Mouse (Mus musculus): ENCODE results near the gene Bcorl1. TPM values are rescaled to one million over a fixed set of nuclear protein-coding genes. Genes with fewer than 3 reads are reported as not detected.
A peak's percentile ranks its signal among the peaks of the same experiment; 100 is the strongest.

Bcorl1 gene
- polyA plus RNA-seq, 1 experiment from 2014 or later, result 2.8 TPM

- H3K36me3 ChIP-seq, result peaks cover 49% of the 10 kb centered on the region
Measured at GRCm38 (mm10) chrX:48405141-48405540, 64.0 kb downstream of the Bcorl1 start.

GRCm38 (mm10) chrX:48409611-48410387, 68.6 kb downstream of the Bcorl1 start:
- Histone ChIP-seq H3K27me3 (no peaks in the 10 kb centered on the region), H3K36me3 (peaks cover 15% of the 10 kb centered on the region), H3K27ac (no peak overlapping the region), H3K4me1 (replicated peaks) (peaks cover 16% of the 10 kb centered on the region), H3K4me3 (replicated peaks) (peak overlapping the region; percentile 59), H3K9me3 (replicated peaks) (no peaks in the 10 kb centered on the region), H3K9ac (peak overlapping the region; percentile 60), H3K4me2 (peak overlapping the region; percentile 70)
- ATAC-seq (ENCODE audit: low read depth) (peak; percentile 88), DNase-seq (peak; percentile 78)
- WGBS (ENCODE audit: insufficient replicate concordance), result 10% methylated on average over 36 of the region's 36 CpGs

More at GRCm38 (mm10) chrX:48405141-48405540, 64.0 kb downstream of the Bcorl1 start:
- DNase-seq (no peak), ATAC-seq (ENCODE audit: low read depth) (no peak)
- 37% methylated on average over 3 of the region's 3 CpGs for WGBS (ENCODE audit: insufficient replicate concordance)
- Histone ChIP-seq H3K4me3 (replicated peaks) (no peak overlapping the region), H3K4me2 (no peak overlapping the region), H3K4me1 (replicated peaks) (peaks cover 12% of the 10 kb centered on the region), H3K9ac (no peak overlapping the region), H3K9me3 (replicated peaks) (no peaks in the 10 kb centered on the region), H3K27me3 (no peaks in the 10 kb centered on the region), H3K27ac (no peak overlapping the region)

- Histone ChIP-seq H3K9me3 (replicated peaks) (no peaks in the 10 kb centered on the region), H3K4me2 (peak overlapping the region; percentile 70), H3K9ac (no peak overlapping the region), H3K4me1 (replicated peaks) (peaks cover 16% of the 10 kb centered on the region), H3K27me3 (no peaks in the 10 kb centered on the region), H3K4me3 (replicated peaks) (peak overlapping the region; percentile 59), H3K27ac (no peak overlapping the region), H3K36me3 (peaks cover 12% of the 10 kb centered on the region)
- WGBS (ENCODE audit: insufficient replicate concordance), result 19% methylated on average over 7 of the region's 7 CpGs
- ATAC-seq (ENCODE audit: low read depth) (peak; percentile 41; the same call in 1 of the 2 replicates), DNase-seq (no peak)
Measured at GRCm38 (mm10) chrX:48410388-48410776, 69.2 kb downstream of the Bcorl1 start.

GRCm38 (mm10) chrX:48412629-48413028, 71.5 kb downstream of the Bcorl1 start:
- Histone ChIP-seq H3K4me1 (replicated peaks) (peaks cover 16% of the 10 kb centered on the region), H3K4me2 (no peak overlapping the region), H3K36me3 (peaks cover 5% of the 10 kb centered on the region), H3K9me3 (replicated peaks) (no peaks in the 10 kb centered on the region), H3K4me3 (replicated peaks) (no peak overlapping the region), H3K27me3 (no peaks in the 10 kb centered on the region), H3K9ac (no peak overlapping the region), H3K27ac (no peak overlapping the region)
- WGBS (ENCODE audit: insufficient replicate concordance), result 65% methylated on average over 6 of the region's 6 CpGs
- no peak for ATAC-seq (ENCODE audit: low read depth)
- DNase-seq, result no peak

- no peak overlapping the region for H3K9ac ChIP-seq
- WGBS (ENCODE audit: insufficient replicate concordance), result 71% methylated on average over 5 of the region's 5 CpGs
- H3K36me3 ChIP-seq, result peaks cover 5% of the 10 kb centered on the region
- no peak overlapping the region for H3K4me2 ChIP-seq
- H3K4me1 ChIP-seq (replicated peaks), result peaks cover 10% of the 10 kb centered on the region
- no peaks in the 10 kb centered on the region for H3K9me3 ChIP-seq (replicated peaks)
- no peak overlapping the region for H3K27ac ChIP-seq
- H3K27me3 ChIP-seq, result no peaks in the 10 kb centered on the region
- DNase-seq (no peak), ATAC-seq (ENCODE audit: low read depth) (no peak)
- H3K4me3 ChIP-seq (replicated peaks), result no peak overlapping the region
Measured at GRCm38 (mm10) chrX:48414291-48414690, 73.1 kb downstream of the Bcorl1 start.

DNA sequence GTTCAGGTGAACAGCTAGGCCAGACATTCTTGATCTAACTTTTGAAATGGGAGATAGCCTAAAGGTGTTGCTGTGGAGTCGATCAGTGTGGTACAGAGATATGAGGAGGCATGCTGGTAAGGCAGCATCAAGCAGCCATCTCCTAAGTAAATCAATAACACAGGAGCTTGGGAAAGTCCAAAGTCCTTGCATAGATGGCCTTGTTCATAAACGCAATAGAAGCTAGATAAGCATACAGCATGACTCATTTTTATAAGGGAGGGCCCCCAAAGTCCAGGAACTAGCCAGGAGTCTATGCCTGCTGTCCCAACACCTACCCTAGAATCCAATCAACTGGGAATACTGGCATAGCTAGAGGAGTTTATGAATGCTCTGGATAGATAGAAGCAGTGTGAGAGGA, 77.3 kb downstream of the Bcorl1 start:
- Histone ChIP-seq H3K36me3 (peaks cover 5% of the 10 kb centered on the region), H3K4me1 (replicated peaks) (no peaks in the 10 kb centered on the region), H3K4me2 (no peak overlapping the region), H3K27ac (no peak overlapping the region), H3K9ac (no peak overlapping the region), H3K27me3 (no peaks in the 10 kb centered on the region), H3K9me3 (replicated peaks) (no peaks in the 10 kb centered on the region), H3K4me3 (replicated peaks) (no peak overlapping the region)
- DNase-seq (no peak), ATAC-seq (ENCODE audit: low read depth) (no peak)
- 56% methylated on average over 2 of the region's 2 CpGs for WGBS (ENCODE audit: insufficient replicate concordance)

- WGBS (ENCODE audit: insufficient replicate concordance), result 36% methylated on average over 4 of the region's 4 CpGs
- Histone ChIP-seq H3K9me3 (replicated peaks) (no peaks in the 10 kb centered on the region), H3K9ac (no peak overlapping the region), H3K27me3 (no peaks in the 10 kb centered on the region), H3K4me3 (replicated peaks) (no peak overlapping the region), H3K4me1 (replicated peaks) (peaks cover 28% of the 10 kb centered on the region), H3K27ac (no peak overlapping the region), H3K36me3 (no peaks in the 10 kb centered on the region), H3K4me2 (no peak overlapping the region)
- DNase-seq, result peak; percentile 41
- ATAC-seq (ENCODE audit: low read depth), result no peak
Measured at GRCm38 (mm10) chrX:48422986-48423385, 81.8 kb downstream of the Bcorl1 start.

GRCm38 (mm10) chrX:48423671-48424070, 82.5 kb downstream of the Bcorl1 start:
- no peak for DNase-seq
- Histone ChIP-seq H3K4me1 (replicated peaks) (peaks cover 35% of the 10 kb centered on the region), H3K9me3 (replicated peaks) (no peaks in the 10 kb centered on the region), H3K9ac (no peak overlapping the region), H3K27me3 (no peaks in the 10 kb centered on the region), H3K36me3 (no peaks in the 10 kb centered on the region), H3K27ac (no peak overlapping the region), H3K4me3 (replicated peaks) (no peak overlapping the region), H3K4me2 (no peak overlapping the region)
- 40% methylated on average over 1 of the region's 1 CpGs for WGBS (ENCODE audit: insufficient replicate concordance)
- ATAC-seq (ENCODE audit: low read depth), result no peak

- peak; percentile 63 for ATAC-seq (ENCODE audit: low read depth)
- peak overlapping the region; percentile 35 for H3K4me3 ChIP-seq (replicated peaks)
Measured at GRCm38 (mm10) chrX:48424583-48424982, 83.4 kb downstream of the Bcorl1 start.

GRCm38 (mm10) chrX:48425280-48425679, 84.1 kb downstream of the Bcorl1 start:
- 16% methylated on average over 7 of the region's 7 CpGs for WGBS (ENCODE audit: insufficient replicate concordance)
- H3K4me3 ChIP-seq (replicated peaks), result peak overlapping the region; percentile 35
- peak; percentile 47; the same call in 1 of the 2 replicates for ATAC-seq (ENCODE audit: low read depth)
- no peaks in the 10 kb centered on the region for H3K36me3 ChIP-seq
- DNase-seq, result no peak
- no peaks in the 10 kb centered on the region for H3K27me3 ChIP-seq
- H3K4me1 ChIP-seq (replicated peaks), result peaks cover 35% of the 10 kb centered on the region
- no peak overlapping the region for H3K9ac ChIP-seq
- peak overlapping the region; percentile 68; the same call in 1 of the 2 replicates for H3K27ac ChIP-seq
- H3K4me2 ChIP-seq, result peak overlapping the region; percentile 61
- no peaks in the 10 kb centered on the region for H3K9me3 ChIP-seq (replicated peaks)

More at GRCm38 (mm10) chrX:48424583-48424982, 83.4 kb downstream of the Bcorl1 start:
- peak overlapping the region; percentile 68; the same call in 1 of the 2 replicates for H3K27ac ChIP-seq
- H3K4me2 ChIP-seq, result peak overlapping the region; percentile 61
- whole genome bisulfite sequencing (ENCODE audit: insufficient replicate concordance), result 24% methylated on average over 3 of the region's 3 CpGs
- H3K9me3 ChIP-seq (replicated peaks), result no peaks in the 10 kb centered on the region
- H3K27me3 ChIP-seq, result no peaks in the 10 kb centered on the region
- DNase-seq, result no peak
- H3K36me3 ChIP-seq, result no peaks in the 10 kb centered on the region
- H3K4me1 ChIP-seq (replicated peaks), result peaks cover 35% of the 10 kb centered on the region
- H3K9ac ChIP-seq, result peak overlapping the region; percentile 22; the same call in 1 of the 2 replicates

- no peak for DNase-seq
- no peak for ATAC-seq (ENCODE audit: low read depth)
- Histone ChIP-seq H3K9ac (no peak overlapping the region), H3K4me1 (replicated peaks) (peaks cover 40% of the 10 kb centered on the region), H3K4me2 (no peak overlapping the region), H3K27me3 (no peaks in the 10 kb centered on the region), H3K4me3 (replicated peaks) (no peak overlapping the region), H3K36me3 (no peaks in the 10 kb centered on the region), H3K27ac (peak overlapping the region; percentile 43; the same call in 1 of the 2 replicates), H3K9me3 (replicated peaks) (no peaks in the 10 kb centered on the region)
- 30% methylated on average over 6 of the region's 6 CpGs for WGBS (ENCODE audit: insufficient replicate concordance)
Measured at GRCm38 (mm10) chrX:48428241-48428640, 87.1 kb downstream of the Bcorl1 start.

DNA sequence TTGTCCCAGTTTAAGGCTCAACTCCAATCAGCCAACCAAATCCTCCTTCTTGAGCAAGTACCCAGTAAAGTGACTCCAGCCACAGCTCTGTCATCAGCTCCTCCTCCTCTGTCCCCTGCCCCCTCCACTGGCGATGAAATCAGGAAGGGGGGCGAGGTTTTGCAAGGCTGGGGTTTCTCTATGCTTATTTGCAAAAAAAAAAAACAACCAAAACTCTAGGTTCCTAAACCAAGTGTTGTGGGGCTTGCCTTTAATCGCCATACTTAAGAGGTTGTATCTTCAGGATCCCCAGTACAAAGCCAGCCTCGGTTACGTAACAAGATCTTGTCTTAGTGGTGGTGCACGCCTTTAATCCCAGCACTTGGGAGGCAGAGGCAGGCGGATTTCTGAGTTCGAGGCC, 87.5 kb downstream of the Bcorl1 start:
- H3K4me1 ChIP-seq (replicated peaks), result peaks cover 44% of the 10 kb centered on the region

More for the DNA sequence above, 87.5 kb downstream of the Bcorl1 start:
- no peak overlapping the region for H3K9ac ChIP-seq
- H3K4me3 ChIP-seq (replicated peaks), result no peak overlapping the region
- ATAC-seq (ENCODE audit: low read depth) (no peak), DNase-seq (no peak)
- H3K36me3 ChIP-seq, result no peaks in the 10 kb centered on the region
- H3K4me2 ChIP-seq, result no peak overlapping the region
- no peaks in the 10 kb centered on the region for H3K9me3 ChIP-seq (replicated peaks)
- H3K27ac ChIP-seq, result no peak overlapping the region
- WGBS (ENCODE audit: insufficient replicate concordance), result 46% methylated on average over 8 of the region's 8 CpGs
- no peaks in the 10 kb centered on the region for H3K27me3 ChIP-seq

Data from liver, embryonic 13.5 days (tissue).